Mouse (Mus musculus) heart, postnatal 0 days (tissue): ENCODE measurements at regions not wholly inside any gene's neighbourhood (a gene's known extent, or its start where the extent isn't known, plus 50 kb on each side); places are given as distances from the start of the nearest gene placed in this dataset.

ENCODE experiments used
- ATAC-seq: fragments of 200-750 bp; cut with Nextera tagmentation; 2 replicates; pipeline ENCODE4 v1.8.0; 2017; ENCODE audit warnings: low read depth, moderate number of reproducible peaks, moderate library complexity; ENCODE audit not compliant: insufficient read depth
- DNase-seq: peaks from one replicate; pipeline ENCODE4 v3.0.0-alpha.2; 2016; ENCODE audit warnings: low spot score
- H3K27ac ChIP-seq: fragments of 300-500 bp; sonication (generic); 2 replicates; pipeline ENCODE4 v1.5.1; 2014; ENCODE audit warnings: low read depth, mild to moderate bottlenecking
- H3K27me3 ChIP-seq: fragments of 300-500 bp; sonication (generic); 2 replicates; pipeline ENCODE4 v1.6.1; 2014; ENCODE audit warnings: low read length, mixed read lengths; ENCODE audit not compliant: control insufficient read depth, insufficient read depth
- H3K36me3 ChIP-seq: fragments of 300-500 bp; sonication (generic); replicated peaks from 2 replicates; pipeline ENCODE4 v1.6.1; 2014; ENCODE audit warnings: low read length, mixed read lengths; ENCODE audit not compliant: control insufficient read depth, insufficient read depth
- H3K4me1 ChIP-seq: fragments of 300-500 bp; sonication (generic); 2 replicates; pipeline ENCODE4 v1.6.1; 2014; ENCODE audit warnings: antibody characterized with exemption; ENCODE audit not compliant: control insufficient read depth, insufficient read depth
- H3K4me2 ChIP-seq: fragments of 300-500 bp; sonication (generic); 2 replicates; pipeline ENCODE4 v1.6.1; 2014; ENCODE audit warnings: low read depth, mild to moderate bottlenecking, low read length, moderate library complexity
- H3K4me3 ChIP-seq: fragments of 300-500 bp; sonication (generic); 2 replicates; pipeline ENCODE4 v1.5.1; 2014; ENCODE audit warnings: low read depth, low read length
- H3K9ac ChIP-seq: fragments of 300-500 bp; sonication (generic); replicated peaks from 2 replicates; pipeline ENCODE4 v1.6.1; 2014; ENCODE audit warnings: low read depth, low read length, mixed read lengths
- H3K9me3 ChIP-seq: fragments of 300-500 bp; sonication (generic); replicated peaks from 2 replicates; pipeline ENCODE4 v1.6.1; 2016; ENCODE audit warnings: low read length; ENCODE audit not compliant: control insufficient read depth
- CTCF ChIP-seq: IDR thresholded peaks from 2 replicates; pipeline ENCODE4 v1.5.1; 2016; ENCODE audit warnings: antibody characterized with exemption, control low read depth, low read depth
- EP300 ChIP-seq: IDR thresholded peaks from 2 replicates; pipeline ENCODE4 v1.6.1; 2016; ENCODE audit warnings: antibody characterized with exemption, low read depth
- WGBS: fragments of 180-500 bp; shearing (Covaris S2); extraction: QIAGEN DNeasy Blood & Tissue Kit; methylation state at CpG from one replicate; pipeline ENCODE4 v1.1.7; 2014; 5-methylcytosine and 5-hydroxymethylcytosine counted together

GRCm38 (mm10) chr7:83014725-83015690 lies 147.9 kb downstream of the Mex3b start:
- no peak for TF ChIP-seq EP300
- no peak for TF ChIP-seq CTCF
- H3K36me3 ChIP-seq, result no peaks in the 10 kb centered on the region
- H3K27ac ChIP-seq, result no peak overlapping the region
- no peak for DNase-seq
- H3K4me1 ChIP-seq, result no peaks in the 10 kb centered on the region
- 67% methylated on average over 7 of the region's 7 CpGs for WGBS
- H3K4me3 ChIP-seq, result no peak overlapping the region
- ATAC-seq, result no peak
- no peak overlapping the region for H3K9ac ChIP-seq
- no peaks in the 10 kb centered on the region for H3K27me3 ChIP-seq
- H3K9me3 ChIP-seq, result no peaks in the 10 kb centered on the region
- no peak overlapping the region for H3K4me2 ChIP-seq

GRCm38 (mm10) chr7:83015756-83016155 lies 148.6 kb downstream of the Mex3b start:
- H3K9me3 ChIP-seq, result no peaks in the 10 kb centered on the region
- no peaks in the 10 kb centered on the region for H3K4me1 ChIP-seq
- no peak for TF ChIP-seq EP300
- no peak for TF ChIP-seq CTCF
- no peaks in the 10 kb centered on the region for H3K36me3 ChIP-seq
- 62% methylated on average over 4 of the region's 4 CpGs for WGBS
- H3K4me3 ChIP-seq, result no peak overlapping the region
- no peak overlapping the region for H3K27ac ChIP-seq
- no peak overlapping the region for H3K4me2 ChIP-seq
- H3K9ac ChIP-seq, result no peak overlapping the region
- no peaks in the 10 kb centered on the region for H3K27me3 ChIP-seq
- no peak for ATAC-seq
- no peak for DNase-seq

- no peaks in the 10 kb centered on the region for H3K27me3 ChIP-seq
- no peak overlapping the region for H3K9ac ChIP-seq
- ATAC-seq, result no peak
- no peak overlapping the region for H3K4me2 ChIP-seq
- H3K36me3 ChIP-seq, result no peaks in the 10 kb centered on the region
- H3K4me1 ChIP-seq, result no peaks in the 10 kb centered on the region
- no peaks in the 10 kb centered on the region for H3K9me3 ChIP-seq
- H3K4me3 ChIP-seq, result no peak overlapping the region
- 30% methylated on average over 4 of the region's 4 CpGs for WGBS
- DNase-seq, result no peak
- no peak overlapping the region for H3K27ac ChIP-seq
- TF ChIP-seq EP300 (no peak), CTCF (no peak)
Measured at GRCm38 (mm10) chr7:83016566-83016965, 149.4 kb downstream of the Mex3b start.

- TF ChIP-seq EP300 (no peak), CTCF (no peak)
- Histone ChIP-seq H3K4me1 (no peaks in the 10 kb centered on the region), H3K9me3 (no peaks in the 10 kb centered on the region), H3K4me3 (no peak overlapping the region), H3K4me2 (no peak overlapping the region), H3K27ac (no peak overlapping the region), H3K36me3 (no peaks in the 10 kb centered on the region), H3K9ac (no peak overlapping the region), H3K27me3 (no peaks in the 10 kb centered on the region)
- 75% methylated on average over 2 of the region's 2 CpGs for WGBS
- DNase-seq (no peak), ATAC-seq (no peak)
Measured at GRCm38 (mm10) chr7:83020584-83020983, 153.5 kb downstream of the Mex3b start.

GRCm38 (mm10) chr7:83023990-83024389 lies 156.9 kb downstream of the Mex3b start:
- H3K4me2 ChIP-seq, result no peak overlapping the region
- no peak; the same call in 1 of the 2 replicates for TF ChIP-seq CTCF
- no peak for TF ChIP-seq EP300
- no peaks in the 10 kb centered on the region for H3K9me3 ChIP-seq
- no peak overlapping the region for H3K4me3 ChIP-seq
- H3K9ac ChIP-seq, result no peak overlapping the region
- H3K4me1 ChIP-seq, result no peaks in the 10 kb centered on the region
- H3K36me3 ChIP-seq, result no peaks in the 10 kb centered on the region
- H3K27ac ChIP-seq, result no peak overlapping the region
- WGBS, result 88% methylated on average over 1 of the region's 1 CpGs
- ATAC-seq, result no peak
- no peaks in the 10 kb centered on the region for H3K27me3 ChIP-seq
- DNase-seq, result no peak
